Mouse (Mus musculus) MEL (cell line): ENCODE measurements at regions not wholly inside any gene's neighbourhood (a gene's known extent, or its start where the extent isn't known, plus 50 kb on each side); places are given as distances from the start of the nearest gene placed in this dataset.

Source experiments
- DNase-seq: peaks from one replicate; pipeline ENCODE4 v3.0.0; 2011; ENCODE audit warnings: low read depth, low spot score
- H3K27ac ChIP-seq: 2 replicates; pipeline ENCODE4 v1.5.1; 2012; ENCODE audit warnings: low read depth, mild to moderate bottlenecking, control low read depth, low read length, moderate library complexity; ENCODE audit not compliant: control insufficient read depth
- H3K27me3 ChIP-seq, 2 experiments: fragments of 150-350 bp in 1 of 2; sonication (generic) in 1 of 2; 2 replicates each; pipeline ENCODE4 v1.6.1; 2012; ENCODE audit warnings: low read length in 2 of 2, mild to moderate bottlenecking in 2 of 2, improper control_type of control experiment in 1 of 2, moderate library complexity in 1 of 2; ENCODE audit not compliant: insufficient read depth in 2 of 2, control insufficient read depth in 1 of 2
- H3K36me3 ChIP-seq, 2 experiments: 2 replicates each; pipeline ENCODE4 v1.6.1; 2012 to 2014; ENCODE audit warnings: low read length in 2 of 2, improper control_type of control experiment in 1 of 2, inconsistent platforms in 1 of 2, mild to moderate bottlenecking in 1 of 2; ENCODE audit not compliant: insufficient read depth in 2 of 2, control insufficient read depth in 1 of 2
- H3K4me1 ChIP-seq, 2 experiments: fragments of 150-350 bp in 1 of 2; sonication (generic) in 1 of 2; 2 replicates each; pipeline ENCODE4 v1.6.1; 2012; ENCODE audit warnings: low read length in 2 of 2, improper control_type of control experiment in 1 of 2, mild to moderate bottlenecking in 1 of 2; ENCODE audit not compliant: insufficient read depth in 2 of 2, control insufficient read depth in 1 of 2
- H3K4me3 ChIP-seq, 2 experiments: fragments of 150-350 bp in 1 of 2; sonication (generic) in 1 of 2; 2 replicates each; pipeline ENCODE4 v1.5.1; 2012; ENCODE audit warnings: low read depth in 2 of 2, low read length in 2 of 2, mild to moderate bottlenecking in 2 of 2, moderate library complexity in 2 of 2, control low read depth in 1 of 2, improper control_type of control experiment in 1 of 2; ENCODE audit not compliant: control insufficient read depth in 1 of 2, insufficient read depth in 1 of 2
- H3K79me2 ChIP-seq: 2 replicates; pipeline ENCODE4 v1.6.1; 2012; ENCODE audit warnings: mild to moderate bottlenecking, low read length, moderate library complexity; ENCODE audit not compliant: control insufficient read depth, poor library complexity, insufficient read depth
- H3K9ac ChIP-seq: 2 replicates; pipeline ENCODE4 v1.6.1; 2012; ENCODE audit warnings: low read depth, mild to moderate bottlenecking, control low read depth, low read length, moderate library complexity; ENCODE audit not compliant: control insufficient read depth, poor library complexity, severe bottlenecking
- H3K9me3 ChIP-seq: fragments of 150-350 bp; sonication (generic); replicated peaks from 2 replicates; pipeline ENCODE4 v1.6.1; 2012; ENCODE audit warnings: mild to moderate bottlenecking, low read length, improper control_type of control experiment, moderate library complexity; ENCODE audit not compliant: insufficient read depth
- BHLHE40 ChIP-seq: IDR thresholded peaks from 2 replicates; pipeline ENCODE4 v1.6.1; 2012; ENCODE audit warnings: low read depth, mild to moderate bottlenecking, inconsistent platforms, low read length, improper control_type of control experiment, borderline replicate concordance
- CHD2 ChIP-seq: IDR thresholded peaks from 2 replicates; pipeline ENCODE4 v1.6.1; 2011; ENCODE audit warnings: low read length, improper control_type of control experiment
- CTCF ChIP-seq, 3 experiments: IDR thresholded peaks in 2 of 3; conservative IDR thresholded peaks in 1 of 3; 2 replicates each; pipeline ENCODE4 v1.5.1; 2011 to 2012; ENCODE audit warnings: low read length in 3 of 3, low read depth in 2 of 3, mild to moderate bottlenecking in 2 of 3, improper control_type of control experiment in 1 of 3, inconsistent platforms in 1 of 3, mixed read lengths in 1 of 3, moderate library complexity in 1 of 3; ENCODE audit not compliant: control insufficient read depth in 1 of 3, insufficient read depth in 1 of 3, poor library complexity in 1 of 3, severe bottlenecking in 1 of 3
- GABPA ChIP-seq: IDR thresholded peaks from 2 replicates; pipeline ENCODE4 v1.6.1; 2012; ENCODE audit warnings: low read depth, mild to moderate bottlenecking, inconsistent platforms, low read length, improper control_type of control experiment, moderate library complexity
- HCFC1 ChIP-seq: IDR thresholded peaks from 2 replicates; pipeline ENCODE4 v1.6.1; 2012; ENCODE audit warnings: low read depth, mild to moderate bottlenecking, inconsistent platforms, low read length, improper control_type of control experiment, moderate library complexity
- JUND ChIP-seq: IDR thresholded peaks from 2 replicates; pipeline ENCODE4 v1.6.1; 2011; ENCODE audit warnings: low read depth, mild to moderate bottlenecking, improper control_type of control experiment, low read length
- KAT2A ChIP-seq: conservative IDR thresholded peaks from 2 replicates; pipeline ENCODE4 v1.6.1; 2012; ENCODE audit warnings: low read depth, low read length, improper control_type of control experiment, inconsistent platforms
- MAX ChIP-seq: IDR thresholded peaks from 2 replicates; pipeline ENCODE4 v1.6.1; 2011; ENCODE audit warnings: low read length, improper control_type of control experiment
- NELFE ChIP-seq: IDR thresholded peaks from 2 replicates; pipeline ENCODE4 v1.6.1; 2011; ENCODE audit warnings: low read depth, low read length, improper control_type of control experiment
- NRF1 ChIP-seq: IDR thresholded peaks from 2 replicates; pipeline ENCODE4 v1.6.1; 2014; ENCODE audit warnings: low read depth, mild to moderate bottlenecking, inconsistent platforms, low read length, improper control_type of control experiment, moderate library complexity; ENCODE audit not compliant: poor library complexity, insufficient read depth, severe bottlenecking
- POLR2AphosphoS2 ChIP-seq: IDR thresholded peaks from 2 replicates; pipeline ENCODE4 v1.6.1; 2011; ENCODE audit warnings: low read length, improper control_type of control experiment
- RAD21 ChIP-seq: IDR thresholded peaks from 2 replicates; pipeline ENCODE4 v1.6.1; 2011; ENCODE audit warnings: mild to moderate bottlenecking, low read depth, low read length, improper control_type of control experiment
- RCOR1 ChIP-seq: IDR thresholded peaks from 2 replicates; pipeline ENCODE4 v1.6.1; 2012; ENCODE audit warnings: low read depth, mild to moderate bottlenecking, inconsistent platforms, low read length, improper control_type of control experiment
- TAL1 ChIP-seq: IDR thresholded peaks from 2 replicates; pipeline ENCODE4 v1.6.1; 2012; ENCODE audit warnings: mild to moderate bottlenecking, inconsistent platforms, low read length, moderate library complexity, mixed read lengths
- TBP ChIP-seq: IDR thresholded peaks from 2 replicates; pipeline ENCODE4 v1.8.0; 2011; ENCODE audit warnings: low read depth, low read length, improper control_type of control experiment
- UBTF ChIP-seq: IDR thresholded peaks from 2 replicates; pipeline ENCODE4 v1.6.1; 2012; ENCODE audit warnings: low read depth, mild to moderate bottlenecking, inconsistent platforms, low read length, improper control_type of control experiment, moderate library complexity, borderline replicate concordance; ENCODE audit not compliant: insufficient read depth
- USF2 ChIP-seq, 2 experiments: IDR thresholded peaks; 2 replicates each; pipeline ENCODE4 v1.6.1; 2011 to 2012; ENCODE audit warnings: improper control_type of control experiment in 2 of 2, low read length in 2 of 2, borderline replicate concordance in 1 of 2, inconsistent platforms in 1 of 2, low read depth in 1 of 2, mild to moderate bottlenecking in 1 of 2; ENCODE audit not compliant: insufficient read depth in 1 of 2
- ZMIZ1 ChIP-seq: IDR thresholded peaks from 2 replicates; pipeline ENCODE4 v1.6.1; 2012; ENCODE audit warnings: low read depth, mild to moderate bottlenecking, inconsistent platforms, low read length, improper control_type of control experiment, moderate library complexity
- ZNF384 ChIP-seq: IDR thresholded peaks from 2 replicates; pipeline ENCODE4 v1.6.1; 2012; ENCODE audit warnings: low read depth, mild to moderate bottlenecking, inconsistent platforms, low read length, improper control_type of control experiment

DNA sequence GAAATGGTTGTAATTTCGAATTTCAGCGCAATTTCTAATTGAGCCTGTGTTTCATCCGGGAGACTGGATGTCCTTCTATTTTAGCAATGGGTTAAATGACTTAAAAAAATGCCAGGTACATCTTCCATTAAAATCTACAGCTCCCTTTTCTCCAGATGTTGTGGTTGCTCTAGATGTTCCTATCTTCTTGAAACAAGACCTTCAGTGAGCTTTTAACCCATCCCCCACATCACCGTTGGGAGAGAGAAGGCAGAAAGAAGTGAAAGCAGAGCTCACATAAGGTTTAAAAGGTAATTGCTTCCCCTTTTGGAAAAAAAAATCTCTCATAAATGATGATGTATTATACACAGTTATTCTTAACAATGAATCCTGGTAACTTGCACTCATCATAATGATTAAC is 135.9 kb downstream of the Gm4791 start (continued):
- no peak for TF ChIP-seq NRF1
- TF ChIP-seq, all 39 proteins: peak for 14

DNA sequence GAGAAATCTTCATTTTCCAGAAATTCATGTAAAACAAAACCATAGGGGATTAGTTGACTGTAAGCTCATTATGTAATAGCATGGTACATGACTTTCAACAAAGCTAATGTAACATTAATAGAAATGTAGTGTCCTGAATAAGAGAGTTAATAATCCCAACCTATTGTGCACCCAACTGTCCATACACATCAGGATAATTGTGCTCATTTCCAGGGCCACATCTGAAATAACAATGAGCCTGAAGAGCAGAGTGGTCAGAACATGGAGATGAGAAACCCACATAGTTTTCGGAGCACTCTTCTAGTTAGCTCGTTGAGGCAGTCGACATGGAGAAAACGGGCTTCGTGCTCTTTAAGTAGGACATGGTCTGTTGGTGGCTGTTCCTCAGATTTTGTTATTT is 138.1 kb downstream of the Gm4791 start:
- H3K27ac ChIP-seq = no peak overlapping the region
- no peak for DNase-seq
- H3K27me3 ChIP-seq = no peaks in the 10 kb centered on the region
- peaks cover 0 to 22% of the 10 kb centered on the region in 2 experiments; a peak in 2 of 4 replicates for H3K36me3 ChIP-seq
- TF ChIP-seq BHLHE40 = no peak
- TF ChIP-seq RAD21 = no peak
- no peak for TF ChIP-seq USF2 (IDR thresholded peaks at IDR 0.05; ENCODE audit: borderline replicate concordance in 1 of 2, insufficient read depth in 1 of 2, low read depth in 1 of 2, low read length in 2 of 2)
- no peak for TF ChIP-seq TAL1
- no peak for TF ChIP-seq CHD2
- no peak for TF ChIP-seq NELFE
- no peak for TF ChIP-seq KAT2A
- TF ChIP-seq POLR2AphosphoS2 = no peak
- TF ChIP-seq UBTF = no peak
- no peak for TF ChIP-seq ZNF384
- no peak for TF ChIP-seq NRF1
- no peak for TF ChIP-seq TBP
- TF ChIP-seq ZMIZ1 = no peak
- no peak for TF ChIP-seq GABPA
- TF ChIP-seq CTCF (IDR thresholded peaks at IDR 0.05 in 2 of 3, conservative IDR thresholded peaks at IDR 0.05 in 1 of 3; ENCODE audit: control insufficient read depth in 1 of 3, insufficient read depth in 1 of 3, low read depth in 2 of 3, low read length in 3 of 3, poor library complexity in 1 of 3, severe bottlenecking in 1 of 3) = no peak
- TF ChIP-seq MAX = no peak
- H3K9me3 ChIP-seq = no peaks in the 10 kb centered on the region
- no peaks in the 10 kb centered on the region for H3K79me2 ChIP-seq
- H3K4me1 ChIP-seq = peaks cover 15 to 22% of the 10 kb centered on the region in 2 experiments
- no peak overlapping the region for H3K4me3 ChIP-seq
- no peak overlapping the region for H3K9ac ChIP-seq

DNA sequence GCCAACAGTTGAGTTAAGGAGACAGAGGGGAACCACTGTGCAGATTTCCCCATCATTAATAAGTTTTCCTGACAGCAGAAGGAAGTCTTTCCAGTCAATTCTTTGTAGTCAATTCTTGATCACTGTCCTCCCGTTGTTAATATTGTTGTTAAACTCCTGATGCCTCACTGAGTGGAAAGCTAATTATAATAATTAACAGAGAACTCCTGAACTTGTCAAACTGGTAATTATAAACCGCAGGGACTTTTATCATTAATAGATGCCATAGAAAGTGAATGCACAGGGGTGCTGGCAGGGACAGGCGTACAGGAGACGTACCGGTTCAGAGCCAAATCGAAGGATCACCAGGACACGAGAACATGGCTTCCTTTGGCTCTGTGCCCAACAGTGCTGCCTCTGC is 154.9 kb downstream of the Gm4791 start:
- no peak for DNase-seq
- TF ChIP-seq RCOR1 = no peak
- no peak for TF ChIP-seq GABPA
- TF ChIP-seq HCFC1 = no peak
- TF ChIP-seq JUND = no peak

More for the DNA sequence above, 154.9 kb downstream of the Gm4791 start:
- no peak overlapping the region for H3K9ac ChIP-seq
- no peaks in the 10 kb centered on the region for H3K4me1 ChIP-seq
- no peaks in the 10 kb centered on the region for H3K36me3 ChIP-seq
- H3K4me3 ChIP-seq = no peak overlapping the region
- H3K27me3 ChIP-seq = no peaks in the 10 kb centered on the region
- H3K9me3 ChIP-seq = no peaks in the 10 kb centered on the region
- H3K79me2 ChIP-seq = no peaks in the 10 kb centered on the region
- no peak overlapping the region for H3K27ac ChIP-seq
